Mouse (Mus musculus) ES-E14 (cell line): ENCODE data around the gene Brinp3.

Experiments
- CHD2 ChIP-seq: IDR thresholded peaks from 2 replicates; pipeline ENCODE4 v1.6.1; 2014; ENCODE audit warnings: mild to moderate bottlenecking, low read depth, low read length, inconsistent platforms
- HCFC1 ChIP-seq: IDR thresholded peaks from 2 replicates; pipeline ENCODE4 v1.6.1; 2012; ENCODE audit warnings: low read length, inconsistent platforms, borderline replicate concordance; ENCODE audit not compliant: insufficient read depth
- MAFK ChIP-seq: IDR thresholded peaks from 2 replicates; pipeline ENCODE4 v1.6.1; 2014; ENCODE audit warnings: mild to moderate bottlenecking, low read depth, low read length, inconsistent platforms; ENCODE audit not compliant: insufficient read depth
- ZC3H11A ChIP-seq: IDR thresholded peaks from 2 replicates; pipeline ENCODE4 v1.6.1; 2012; ENCODE audit warnings: low read depth, mild to moderate bottlenecking, inconsistent platforms, low read length, borderline replicate concordance
- ZNF384 ChIP-seq: IDR thresholded peaks from 2 replicates; pipeline ENCODE4 v1.6.1; 2012; ENCODE audit warnings: low read depth, low read length, inconsistent platforms

- no peak for TF ChIP-seq CHD2
- TF ChIP-seq MAFK, result no peak
- TF ChIP-seq ZNF384, result no peak
- TF ChIP-seq ZC3H11A, result no peak
- TF ChIP-seq HCFC1, result no peak
Observed at GRCm38 (mm10) chr1:146546847-146547428, 52.4 kb downstream of the Brinp3 start.
